Mouse (Mus musculus) megakaryocyte, embryonic 14.5 days (primary cell): ENCODE measurements at regions not wholly inside any gene's neighbourhood (a gene's known extent, or its start where the extent isn't known, plus 50 kb on each side); places are given as distances from the start of the nearest gene placed in this dataset.
"Not testable (repeated sequence)": the region's sequence is repeated elsewhere in the genome, so short reads cannot be mapped to it uniquely, and the experiment has no call there.

Experiments
- H3K27me3 ChIP-seq: replicated peaks from 2 replicates; pipeline ENCODE3; 2012; ENCODE audit warnings: inconsistent platforms
- H3K36me3 ChIP-seq: replicated peaks from 2 replicates; pipeline ENCODE3; 2012; ENCODE audit warnings: low read length, inconsistent platforms, mixed read lengths
- H3K4me1 ChIP-seq: 2 replicates; pipeline ENCODE4 v1.6.1; 2012; ENCODE audit warnings: inconsistent platforms
- H3K4me3 ChIP-seq: replicated peaks from 2 replicates; pipeline ENCODE3; 2012; ENCODE audit warnings: moderate library complexity, mild to moderate bottlenecking, inconsistent platforms
- H3K9me3 ChIP-seq: 2 replicates; pipeline ENCODE4 v1.6.1; 2012; ENCODE audit warnings: inconsistent platforms
- FLI1 ChIP-seq: IDR thresholded peaks from 2 replicates; pipeline ENCODE4 v1.6.1; 2012; ENCODE audit warnings: low read length, inconsistent platforms, mixed read lengths
- GATA1 ChIP-seq: IDR thresholded peaks from 3 replicates; pipeline ENCODE4 v1.6.1; 2012; ENCODE audit warnings: mixed read lengths, low read length, inconsistent platforms, borderline replicate concordance

- H3K4me1 ChIP-seq: no peaks in the 10 kb centered on the region
- H3K36me3 ChIP-seq: no peaks in the 10 kb centered on the region
- TF ChIP-seq FLI1 (no peak), GATA1 (no peak)
- no peaks in the 10 kb centered on the region for H3K27me3 ChIP-seq
- H3K9me3 ChIP-seq: 0 out of 2 replicates have a peak, but pooled peaks cover 6% of the 10 kb centered on the region
- H3K4me3 ChIP-seq: no peak overlapping the region
Observed at GRCm38 (mm10) chr12:29353777-29354496, 174.2 kb upstream of the Myt1l start.

- Histone ChIP-seq H3K36me3 (no peaks in the 10 kb centered on the region), H3K4me3 (no peak overlapping the region), H3K4me1 (no peaks in the 10 kb centered on the region), H3K9me3 (0 out of 2 replicates have a peak, but pooled peaks cover 6% of the 10 kb centered on the region), H3K27me3 (no peaks in the 10 kb centered on the region)
- TF ChIP-seq GATA1 (no peak), FLI1 (no peak)
Observed at GRCm38 (mm10) chr12:29354816-29355215, 173.4 kb upstream of the Myt1l start.

- TF ChIP-seq GATA1 (no peak), FLI1 (no peak)
- Histone ChIP-seq H3K4me3 (no peak overlapping the region), H3K4me1 (no peaks in the 10 kb centered on the region), H3K36me3 (no peaks in the 10 kb centered on the region), H3K27me3 (no peaks in the 10 kb centered on the region), H3K9me3 (0 out of 2 replicates have a peak, but pooled peaks cover 6% of the 10 kb centered on the region)
Observed at GRCm38 (mm10) chr12:29356681-29357397, 171.3 kb upstream of the Myt1l start.

GRCm38 (mm10) chr12:29361236-29361635 is 166.9 kb upstream of the Myt1l start:
- H3K4me3 ChIP-seq: no peak overlapping the region
- H3K36me3 ChIP-seq: no peaks in the 10 kb centered on the region
- no peaks in the 10 kb centered on the region for H3K27me3 ChIP-seq
- no peaks in the 10 kb centered on the region for H3K4me1 ChIP-seq
- no peak for TF ChIP-seq GATA1
- TF ChIP-seq FLI1: no peak
- no peaks in the 10 kb centered on the region for H3K9me3 ChIP-seq

GRCm38 (mm10) chr12:29367741-29368106 is 160.5 kb upstream of the Myt1l start:
- not testable (repeated sequence) for H3K4me1 ChIP-seq, H3K36me3 ChIP-seq, H3K9me3 ChIP-seq, H3K4me3 ChIP-seq, H3K27me3 ChIP-seq

- H3K4me1 ChIP-seq: peaks cover 4% of the 10 kb centered on the region; the same call in 1 of the 2 replicates
- H3K36me3 ChIP-seq: no peaks in the 10 kb centered on the region
- H3K4me3 ChIP-seq: no peak overlapping the region
- H3K9me3 ChIP-seq: 0 out of 2 replicates have a peak, but pooled peaks cover 4% of the 10 kb centered on the region
- H3K27me3 ChIP-seq: peaks cover 3% of the 10 kb centered on the region
- TF ChIP-seq GATA1 (no peak), FLI1 (no peak)
Observed at GRCm38 (mm10) chr12:29368107-29368819, 159.9 kb upstream of the Myt1l start.

GRCm38 (mm10) chr12:29368820-29369175 is 159.4 kb upstream of the Myt1l start:
- peaks cover 4% of the 10 kb centered on the region; the same call in 1 of the 2 replicates for H3K4me1 ChIP-seq
- 0 out of 2 replicates have a peak, but pooled peaks cover 4% of the 10 kb centered on the region for H3K9me3 ChIP-seq
- no peaks in the 10 kb centered on the region for H3K36me3 ChIP-seq
- TF ChIP-seq FLI1 (no peak), GATA1 (no peak)
- H3K27me3 ChIP-seq: peaks cover 3% of the 10 kb centered on the region
- H3K4me3 ChIP-seq: no peak overlapping the region

- H3K4me3 ChIP-seq: no peak overlapping the region
- H3K36me3 ChIP-seq: no peaks in the 10 kb centered on the region
- H3K9me3 ChIP-seq: no peaks in the 10 kb centered on the region
- H3K27me3 ChIP-seq: no peaks in the 10 kb centered on the region
- no peaks in the 10 kb centered on the region for H3K4me1 ChIP-seq
- TF ChIP-seq GATA1 (no peak), FLI1 (no peak)
Observed at GRCm38 (mm10) chr12:29391756-29392155, 136.4 kb upstream of the Myt1l start.

- H3K4me1 ChIP-seq: no peaks in the 10 kb centered on the region
- no peaks in the 10 kb centered on the region for H3K9me3 ChIP-seq
- H3K36me3 ChIP-seq: no peaks in the 10 kb centered on the region
- no peaks in the 10 kb centered on the region for H3K27me3 ChIP-seq
- TF ChIP-seq GATA1 (no peak), FLI1 (no peak)
- H3K4me3 ChIP-seq: no peak overlapping the region
Observed at GRCm38 (mm10) chr12:29394271-29394670, 133.9 kb upstream of the Myt1l start.

GRCm38 (mm10) chr12:29394881-29395280 is 133.3 kb upstream of the Myt1l start:
- Histone ChIP-seq H3K4me3 (no peak overlapping the region), H3K36me3 (no peaks in the 10 kb centered on the region), H3K27me3 (no peaks in the 10 kb centered on the region), H3K4me1 (no peaks in the 10 kb centered on the region), H3K9me3 (no peaks in the 10 kb centered on the region)
- TF ChIP-seq GATA1: no peak
- no peak for TF ChIP-seq FLI1
